Mouse (Mus musculus) forebrain, embryonic 12.5 days (tissue): ENCODE data around the gene Morn5. TPM values are rescaled to one million over a fixed set of nuclear protein-coding genes. Genes with fewer than 3 reads are reported as not detected.

Experiments
- ATAC-seq: fragments of 200-750 bp; cut with Nextera tagmentation; 2 replicates; pipeline ENCODE4 v1.8.0; 2017; ENCODE audit warnings: moderate TSS enrichment; ENCODE audit not compliant: low FRiP score
- H3K27ac ChIP-seq: fragments of 300-500 bp; sonication (generic); 2 replicates; pipeline ENCODE4 v1.5.1; 2016; ENCODE audit warnings: mild to moderate bottlenecking
- H3K27me3 ChIP-seq: fragments of 300-500 bp; sonication (generic); 2 replicates; pipeline ENCODE4 v1.6.1; 2016; ENCODE audit warnings: mild to moderate bottlenecking
- H3K36me3 ChIP-seq: fragments of 300-500 bp; sonication (generic); replicated peaks from 2 replicates; pipeline ENCODE4 v1.6.1; 2016; ENCODE audit warnings: mild to moderate bottlenecking
- H3K4me1 ChIP-seq: fragments of 300-500 bp; sonication (generic); 2 replicates; pipeline ENCODE4 v1.6.1; 2016
- H3K4me2 ChIP-seq: fragments of 300-500 bp; sonication (generic); 2 replicates; pipeline ENCODE4 v1.6.1; 2016; ENCODE audit warnings: mild to moderate bottlenecking, moderate library complexity
- H3K4me3 ChIP-seq: fragments of 300-500 bp; sonication (generic); replicated peaks from 2 replicates; pipeline ENCODE4 v1.5.1; 2016; ENCODE audit warnings: mild to moderate bottlenecking
- H3K9ac ChIP-seq: fragments of 300-500 bp; sonication (generic); 2 replicates; pipeline ENCODE4 v1.6.1; 2016; ENCODE audit warnings: mild to moderate bottlenecking
- H3K9me3 ChIP-seq: fragments of 300-500 bp; sonication (generic); 2 replicates; pipeline ENCODE4 v1.6.1; 2016
- WGBS: fragments of 180-500 bp; shearing (Covaris S2); methylation state at CpG from one replicate; pipeline ENCODE4 v1.1.7; 2016; 5-methylcytosine and 5-hydroxymethylcytosine counted together
- polyA plus RNA-seq: library from polyadenylated mRNA; unstranded; fragments of >200 nt; fragmentation: Nextera tagmentation; extraction: Ambion mirVana; gene quantifications from 2 replicates; pipeline ENCODE4 v1.2.1, GENCODE M21; 2016

The Morn5 gene
- polyA plus RNA-seq, 1 experiment from 2014 or later, result 1.3 TPM

DNA sequence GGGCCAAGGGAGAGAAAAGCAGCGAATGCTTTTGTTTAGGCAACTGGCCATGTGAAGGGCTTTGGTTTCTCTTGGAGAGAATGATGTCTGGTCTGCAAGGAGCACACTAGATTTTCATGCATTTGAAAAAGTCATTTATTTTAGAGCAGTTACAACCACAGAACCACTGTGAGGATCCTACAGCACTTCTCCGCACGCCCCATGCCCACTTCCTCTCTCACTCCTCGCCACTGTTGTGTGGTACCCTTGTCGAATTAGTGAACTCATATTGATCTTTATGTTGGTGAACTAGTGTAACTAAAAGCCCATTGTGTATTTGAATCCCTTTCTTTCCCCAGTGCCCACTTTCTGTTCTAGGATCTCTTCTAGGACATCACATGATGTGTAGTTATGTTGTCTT, 26.0 kb downstream of the Morn5 start:
- peaks cover 13% of the 10 kb centered on the region for H3K4me1 ChIP-seq
- H3K27me3 ChIP-seq, result peaks cover 10% of the 10 kb centered on the region; the same call in 1 of the 2 replicates
- H3K4me2 ChIP-seq, result no peak overlapping the region

DNA sequence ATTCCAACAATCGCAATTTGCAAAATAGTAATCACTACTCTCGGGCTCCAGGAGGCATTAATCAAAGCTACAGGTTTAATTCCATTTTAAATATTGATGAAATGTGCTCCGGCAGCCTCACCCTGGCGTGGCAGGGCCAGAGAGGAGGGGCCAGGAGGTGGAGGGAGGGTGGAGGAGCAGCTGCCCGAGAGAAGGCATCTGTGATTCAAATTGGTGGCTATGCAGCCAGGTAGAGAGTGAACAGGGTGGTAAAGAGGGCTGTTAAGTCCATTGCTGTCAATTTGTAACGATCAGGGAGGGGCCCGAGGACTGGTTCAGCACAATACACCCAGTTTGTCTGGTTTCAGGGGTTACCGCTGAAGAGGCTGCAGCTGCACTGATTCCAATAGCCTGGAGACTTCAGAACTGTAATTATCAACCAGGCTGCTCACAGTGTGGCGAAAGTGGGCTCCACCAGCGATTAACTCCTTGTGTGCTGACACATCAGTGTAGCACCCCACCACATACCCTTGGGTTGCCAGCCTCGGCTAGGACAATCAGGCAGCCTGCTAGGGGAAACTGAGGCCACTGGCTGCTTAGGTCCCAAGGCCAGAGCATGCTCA, 28.0 kb downstream of the Morn5 start:
- H3K36me3 ChIP-seq, result no peaks in the 10 kb centered on the region
- no peak overlapping the region for H3K4me3 ChIP-seq
- H3K9ac ChIP-seq, result no peak overlapping the region
- peaks cover 13% of the 10 kb centered on the region; the same call in 1 of the 2 replicates for H3K27me3 ChIP-seq
- peak overlapping the region; percentile 22 for H3K4me2 ChIP-seq
- 18% methylated on average over 11 of the region's 11 CpGs for WGBS
- H3K27ac ChIP-seq, result peak overlapping the region; percentile 36; the same call in 1 of the 2 replicates
- H3K9me3 ChIP-seq, result no peaks in the 10 kb centered on the region
- ATAC-seq, result peak; percentile 83
- H3K4me1 ChIP-seq, result peaks cover 13% of the 10 kb centered on the region

More for the DNA sequence above, 26.0 kb downstream of the Morn5 start:
- ATAC-seq, result no peak
- 89% methylated on average over 5 of the region's 5 CpGs for WGBS
- Histone ChIP-seq H3K27ac (no peak overlapping the region), H3K9me3 (no peaks in the 10 kb centered on the region), H3K36me3 (no peaks in the 10 kb centered on the region), H3K9ac (no peak overlapping the region), H3K4me3 (no peak overlapping the region)

DNA sequence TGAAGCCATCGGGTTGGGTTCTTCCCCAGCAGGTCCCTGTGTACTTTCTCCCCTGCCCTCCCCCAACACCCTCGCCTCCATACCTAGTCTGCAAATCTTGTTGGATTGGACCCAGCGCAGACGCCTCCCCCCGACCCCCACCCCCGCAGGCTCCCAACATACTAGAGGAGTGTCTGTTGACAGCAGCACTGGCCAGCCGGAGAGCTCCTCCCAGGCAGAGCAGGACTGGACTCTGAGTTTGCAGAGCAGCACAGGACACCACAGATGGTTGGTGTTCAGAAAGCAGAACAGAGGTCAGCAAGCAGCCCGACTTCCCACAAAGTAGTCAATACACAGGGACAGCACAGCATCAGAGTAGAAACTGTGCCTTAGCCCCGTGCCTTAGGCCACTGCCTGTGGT, 32.2 kb downstream of the Morn5 start:
- ATAC-seq, result no peak
- H3K9me3 ChIP-seq, result no peaks in the 10 kb centered on the region
- WGBS, result 33% methylated on average over 9 of the region's 9 CpGs
- H3K27ac ChIP-seq, result 0 out of 2 replicates have a peak overlapping the region, but pooled peaks have one; percentile 25
- no peak overlapping the region for H3K4me3 ChIP-seq
- H3K27me3 ChIP-seq, result peaks cover 14% of the 10 kb centered on the region; the same call in 1 of the 2 replicates
- no peak overlapping the region for H3K4me2 ChIP-seq
- H3K36me3 ChIP-seq, result no peaks in the 10 kb centered on the region
- H3K9ac ChIP-seq, result no peak overlapping the region
- H3K4me1 ChIP-seq, result peaks cover 13% of the 10 kb centered on the region

DNA sequence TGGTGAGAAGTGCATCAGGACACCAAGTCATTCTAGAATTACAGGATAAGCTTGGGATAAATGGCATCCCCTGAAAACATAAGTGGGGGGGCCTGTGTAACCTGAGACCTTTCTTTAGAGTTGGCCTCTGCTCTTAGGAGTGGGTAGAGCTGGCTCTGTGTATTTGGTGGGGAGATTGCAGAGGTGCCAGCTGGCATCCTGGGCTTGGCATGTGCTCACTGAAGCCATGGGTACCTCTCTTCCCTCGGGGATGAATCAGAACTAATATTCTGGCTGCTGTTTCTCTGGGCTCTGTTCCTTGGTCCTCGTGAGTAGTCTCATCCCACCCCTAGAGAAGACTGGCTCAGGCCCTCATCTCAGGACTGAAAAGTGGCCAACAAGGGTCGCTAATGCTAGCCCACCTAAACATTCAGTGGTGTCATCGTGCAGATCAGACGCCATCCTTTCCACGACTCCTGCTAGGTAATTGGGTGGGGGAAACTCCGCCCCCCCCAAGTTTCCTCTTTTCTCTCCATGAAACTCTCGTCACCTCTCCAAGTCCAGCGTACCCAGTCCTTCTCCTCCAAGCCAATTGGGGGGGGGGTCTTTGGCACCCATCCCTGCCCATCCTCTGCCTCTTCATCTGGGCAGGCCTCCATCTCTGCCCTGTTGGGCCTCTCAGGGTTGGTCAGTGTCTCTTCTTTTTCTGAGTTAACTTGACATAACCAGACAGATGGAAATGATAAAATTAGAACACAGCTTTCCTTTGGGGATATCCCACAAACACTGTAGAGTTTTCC, 33.7 kb downstream of the Morn5 start:
- no peak for ATAC-seq
- Histone ChIP-seq H3K4me1 (0 out of 2 replicates have a peak, but pooled peaks cover under 1% of the 10 kb centered on the region), H3K27ac (no peak overlapping the region), H3K4me3 (no peak overlapping the region), H3K27me3 (peaks cover 27% of the 10 kb centered on the region), H3K4me2 (no peak overlapping the region), H3K9ac (no peak overlapping the region), H3K9me3 (no peaks in the 10 kb centered on the region), H3K36me3 (no peaks in the 10 kb centered on the region)
- WGBS, result 82% methylated on average over 9 of the region's 9 CpGs

DNA sequence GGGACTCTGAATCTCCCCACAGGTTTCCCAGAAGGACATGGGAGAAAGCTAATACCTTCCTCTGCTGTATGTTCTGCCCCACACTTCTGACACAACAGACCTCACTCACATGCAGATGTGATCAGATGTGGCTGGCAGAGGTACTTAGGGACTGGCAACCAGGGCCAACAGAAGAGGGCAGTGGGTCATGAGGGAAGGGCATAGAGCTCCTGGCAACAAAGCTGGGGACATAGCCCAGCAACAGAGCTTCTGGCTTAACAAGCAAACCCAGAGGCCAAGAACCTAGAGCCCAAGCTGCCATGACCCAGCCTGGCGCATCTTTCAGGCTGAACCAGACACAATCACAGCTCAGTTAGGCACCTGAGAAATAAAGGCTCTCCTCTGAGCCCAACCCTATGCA, 35.8 kb downstream of the Morn5 start:
- H3K36me3 ChIP-seq, result no peaks in the 10 kb centered on the region
- H3K27me3 ChIP-seq, result peaks cover 41% of the 10 kb centered on the region
- ATAC-seq, result no peak
- H3K27ac ChIP-seq, result no peak overlapping the region
- 87% methylated on average over 1 of the region's 1 CpGs for WGBS
- no peaks in the 10 kb centered on the region for H3K9me3 ChIP-seq
- no peaks in the 10 kb centered on the region for H3K4me1 ChIP-seq
- no peak overlapping the region for H3K4me3 ChIP-seq
- no peak overlapping the region for H3K4me2 ChIP-seq
- H3K9ac ChIP-seq, result no peak overlapping the region

DNA sequence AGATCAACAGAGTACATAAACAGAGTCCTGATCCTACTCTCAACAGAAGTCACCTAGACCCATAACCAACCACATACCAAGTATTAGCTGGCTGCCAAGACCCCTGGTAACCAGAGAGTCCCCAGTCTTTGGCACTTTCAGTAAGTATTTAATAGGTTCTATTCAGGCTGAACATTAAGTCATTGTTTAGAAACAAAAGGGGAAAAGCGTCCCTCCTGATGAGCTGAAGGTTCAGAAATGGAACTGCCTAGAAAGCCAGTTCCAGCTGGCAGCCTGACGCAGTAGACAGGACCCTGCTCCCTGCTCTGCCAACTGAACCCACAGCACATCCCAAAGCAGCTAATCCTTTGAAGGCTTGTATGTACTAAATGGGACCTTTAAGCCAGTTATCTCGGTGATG, 39.9 kb downstream of the Morn5 start:
- H3K4me2 ChIP-seq, result no peak overlapping the region
- ATAC-seq, result no peak
- WGBS, result 26% methylated on average over 3 of the region's 3 CpGs

DNA sequence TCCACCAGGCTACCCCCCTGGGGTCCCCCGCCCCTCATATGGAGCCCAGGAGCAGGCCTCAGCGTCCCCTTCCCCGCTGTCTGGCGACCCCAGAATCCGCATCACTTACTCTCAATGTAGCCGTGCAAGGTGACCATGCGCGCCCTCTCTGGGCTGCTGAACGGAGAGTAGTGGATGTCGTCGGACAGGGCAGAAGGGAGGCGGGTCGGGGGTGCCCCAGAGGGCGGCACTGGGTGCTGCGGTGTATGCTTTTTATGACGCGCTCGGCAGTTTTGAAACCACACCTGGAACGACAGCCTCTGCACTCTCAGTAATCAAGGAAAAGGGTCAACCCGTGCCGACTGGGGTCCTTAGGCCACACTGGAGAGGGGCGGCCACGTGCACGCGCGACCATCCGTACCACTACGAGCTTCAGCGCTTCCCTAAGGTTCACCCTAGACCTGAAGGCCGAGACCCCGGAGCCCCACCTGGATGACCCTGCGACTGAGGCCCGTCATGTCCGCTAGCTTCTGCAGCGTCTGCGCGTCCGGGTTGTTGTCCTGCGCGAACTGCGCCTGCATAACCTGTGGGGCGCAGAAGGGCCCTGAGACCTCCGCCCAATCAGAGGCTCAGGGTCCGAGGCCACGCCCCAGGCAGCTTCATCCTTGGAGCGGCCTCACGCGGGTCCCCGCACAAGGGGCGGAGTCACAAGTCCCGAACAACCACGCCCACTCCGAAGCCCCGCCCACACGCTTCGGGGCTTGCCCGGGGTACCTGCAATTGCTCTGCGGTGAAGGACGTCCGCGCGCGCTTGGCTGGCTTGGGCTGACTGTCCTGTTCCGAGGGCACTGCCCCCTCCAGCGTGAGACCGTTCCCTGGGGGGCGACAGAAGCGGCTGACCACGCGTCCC, 41.8 kb downstream of the Morn5 start:
- Histone ChIP-seq H3K36me3 (no peaks in the 10 kb centered on the region), H3K4me3 (peak overlapping the region; percentile 45), H3K9me3 (no peaks in the 10 kb centered on the region), H3K4me2 (peak overlapping the region; percentile 70), H3K27me3 (peaks cover 97% of the 10 kb centered on the region), H3K4me1 (peaks cover 15% of the 10 kb centered on the region), H3K27ac (no peak overlapping the region), H3K9ac (peak overlapping the region; percentile 38; the same call in 1 of the 2 replicates)
- peak; percentile 84 for ATAC-seq
- WGBS, result under 1% methylated on average over 70 of the region's 70 CpGs

More for the DNA sequence above, 39.9 kb downstream of the Morn5 start:
- Histone ChIP-seq H3K27me3 (peaks cover 79% of the 10 kb centered on the region), H3K9me3 (no peaks in the 10 kb centered on the region), H3K27ac (no peak overlapping the region), H3K9ac (no peak overlapping the region), H3K4me1 (peaks cover 15% of the 10 kb centered on the region), H3K4me3 (no peak overlapping the region), H3K36me3 (no peaks in the 10 kb centered on the region)

DNA sequence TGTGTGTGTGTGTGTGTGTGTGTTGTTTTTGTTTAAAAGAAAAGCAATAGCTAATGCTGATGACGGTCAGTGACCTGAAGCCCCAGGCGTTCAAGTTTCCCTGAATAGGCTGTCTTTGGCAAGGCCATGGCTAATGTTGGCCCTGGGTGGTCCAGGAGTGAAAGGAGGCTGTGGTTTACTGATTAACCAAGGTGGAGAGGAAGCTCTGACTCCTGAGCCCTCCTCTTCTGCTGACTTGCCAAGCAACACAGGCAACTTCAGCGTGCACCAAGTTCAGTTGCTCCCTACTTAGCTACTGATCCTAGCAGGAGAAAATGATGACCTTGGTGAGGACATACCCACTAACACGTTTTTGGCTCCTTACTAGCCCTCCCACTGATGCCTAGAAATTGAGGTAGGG, 43.5 kb downstream of the Morn5 start:
- Histone ChIP-seq H3K9me3 (no peaks in the 10 kb centered on the region), H3K9ac (no peak overlapping the region), H3K4me2 (no peak overlapping the region), H3K27me3 (peaks cover 99% of the 10 kb centered on the region), H3K36me3 (no peaks in the 10 kb centered on the region), H3K27ac (no peak overlapping the region), H3K4me3 (no peak overlapping the region), H3K4me1 (peaks cover 15% of the 10 kb centered on the region)
- no peak for ATAC-seq
- WGBS, result 4% methylated on average over 4 of the region's 4 CpGs

DNA sequence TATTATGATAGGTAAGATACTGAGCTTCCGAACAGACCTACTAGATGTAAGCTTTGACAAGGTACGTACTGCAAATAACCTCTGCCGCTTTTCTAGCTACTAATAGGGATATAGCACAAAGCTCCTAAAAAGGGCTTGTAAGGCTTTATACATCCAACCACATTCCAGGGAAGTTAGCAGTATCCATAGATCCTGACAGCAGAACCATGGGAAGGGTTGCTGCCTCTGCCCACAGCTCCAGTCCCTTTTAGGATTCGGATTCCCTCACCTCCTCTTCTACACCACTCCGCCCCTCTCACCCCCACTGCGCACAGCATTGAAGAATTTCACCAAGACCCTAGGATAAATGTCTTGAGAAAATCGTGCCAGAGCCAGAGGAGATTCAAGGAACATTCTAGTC, 44.0 kb downstream of the Morn5 start:
- Histone ChIP-seq H3K9me3 (no peaks in the 10 kb centered on the region), H3K27me3 (peaks cover 100% of the 10 kb centered on the region), H3K4me2 (no peak overlapping the region), H3K9ac (no peak overlapping the region), H3K4me1 (peaks cover 15% of the 10 kb centered on the region), H3K4me3 (no peak overlapping the region), H3K27ac (no peak overlapping the region), H3K36me3 (no peaks in the 10 kb centered on the region)
- ATAC-seq, result no peak
- 20% methylated on average over 7 of the region's 7 CpGs for WGBS

DNA sequence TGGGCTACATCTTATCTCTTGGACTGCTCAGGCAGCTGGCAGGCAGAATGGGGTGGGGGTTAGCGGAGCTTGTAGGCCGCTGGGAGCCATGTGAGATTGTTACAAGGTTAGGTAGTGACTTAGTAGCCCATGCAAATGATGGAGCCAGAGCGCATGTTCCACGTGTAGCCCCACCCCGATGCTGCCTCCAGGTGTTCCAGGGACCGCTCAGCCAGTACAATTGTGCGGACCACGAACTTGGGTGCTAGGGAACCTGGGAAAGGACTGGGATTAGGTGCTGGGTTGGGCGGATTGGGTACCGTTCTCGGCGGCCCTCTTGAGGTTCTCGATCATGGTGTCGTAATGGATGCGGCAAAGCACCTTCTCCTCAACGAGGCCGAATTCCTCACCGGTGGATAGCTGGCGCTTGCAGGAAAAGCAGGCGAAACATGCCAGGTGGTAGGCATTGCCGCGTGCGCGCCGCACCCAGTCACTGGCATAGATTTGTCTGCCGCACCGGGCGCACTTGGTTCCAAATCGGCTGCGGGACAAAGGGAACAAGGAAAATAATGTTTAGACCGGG, 44.7 kb downstream of the Morn5 start:
- no peaks in the 10 kb centered on the region for H3K36me3 ChIP-seq
- H3K4me3 ChIP-seq, result peak overlapping the region; percentile 10; the same call in 1 of the 2 replicates
- H3K27ac ChIP-seq, result no peak overlapping the region
- peaks cover 15% of the 10 kb centered on the region for H3K4me1 ChIP-seq
- H3K27me3 ChIP-seq, result peaks cover 100% of the 10 kb centered on the region
- WGBS, result 2% methylated on average over 31 of the region's 31 CpGs
- peak overlapping the region; percentile 29 for H3K4me2 ChIP-seq
- ATAC-seq, result no peak
- H3K9ac ChIP-seq, result no peak overlapping the region
- no peaks in the 10 kb centered on the region for H3K9me3 ChIP-seq

DNA sequence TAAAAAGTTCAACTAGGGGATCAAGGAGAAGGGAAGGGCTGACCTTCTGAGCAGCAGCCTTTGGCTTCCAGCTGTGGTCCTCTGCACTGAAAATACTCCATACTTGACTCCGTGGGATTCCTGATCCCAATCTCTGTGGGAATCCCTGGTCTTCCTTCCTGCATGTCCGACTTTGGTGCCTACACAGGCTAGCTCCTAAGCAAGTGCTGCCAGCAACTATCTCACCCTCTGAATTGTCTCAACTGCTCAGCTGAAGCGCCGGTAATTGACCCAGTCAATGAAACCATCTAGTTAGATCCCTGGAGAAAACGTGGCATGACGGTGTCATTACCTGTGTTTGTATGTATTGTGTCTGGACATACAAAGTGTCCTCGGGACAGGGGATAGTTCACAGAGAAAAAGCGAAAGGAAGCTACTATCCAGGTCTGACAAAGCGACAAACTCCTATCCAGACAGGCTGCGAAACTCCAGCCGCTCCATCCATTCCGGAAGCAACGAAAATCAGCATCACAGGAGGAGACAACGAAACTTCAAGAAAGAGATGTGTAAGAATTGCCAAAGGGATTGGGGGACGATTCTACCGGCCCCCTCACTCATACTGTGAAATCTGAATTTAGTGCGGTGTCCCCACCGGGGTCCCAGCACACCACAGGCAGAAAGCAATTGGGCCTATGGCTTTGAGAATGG, 48.0 kb downstream of the Morn5 start:
- Histone ChIP-seq H3K4me2 (peak overlapping the region; percentile 67), H3K4me1 (peaks cover 1% of the 10 kb centered on the region), H3K9ac (no peak overlapping the region), H3K27me3 (peaks cover 100% of the 10 kb centered on the region), H3K36me3 (no peaks in the 10 kb centered on the region), H3K4me3 (peak overlapping the region; percentile 7; the same call in 1 of the 2 replicates), H3K27ac (no peak overlapping the region), H3K9me3 (no peaks in the 10 kb centered on the region)
- WGBS, result 1% methylated on average over 18 of the region's 18 CpGs
- no peak for ATAC-seq
